Mouse (Mus musculus) forebrain, embryonic 14.5 days (tissue): ENCODE data around the gene Chn2. TPM values are rescaled to one million over a fixed set of nuclear protein-coding genes. Genes with fewer than 3 reads are reported as not detected.
"Not testable (repeated sequence)": the region's sequence is repeated elsewhere in the genome, so short reads cannot be mapped to it uniquely, and the experiment has no call there.

Experiments used
- ATAC-seq: fragments of 200-750 bp; cut with Nextera tagmentation; 2 replicates; pipeline ENCODE4 v1.8.0; 2017; ENCODE audit warnings: mild to moderate bottlenecking, moderate library complexity
- DNase-seq: peaks from one replicate; pipeline ENCODE4 v3.0.0-alpha.2; 2015; ENCODE audit warnings: low spot score
- H3K27ac ChIP-seq: fragments of 300-500 bp; sonication (generic); 2 replicates; pipeline ENCODE4 v1.5.1; 2014; ENCODE audit warnings: low read depth, mild to moderate bottlenecking, control low read depth, low read length, moderate library complexity
- H3K27me3 ChIP-seq: fragments of 300-500 bp; sonication (generic); replicated peaks from 2 replicates; pipeline ENCODE4 v1.6.1; 2014; ENCODE audit warnings: low read length, control low read depth, mixed read lengths; ENCODE audit not compliant: control insufficient read depth, insufficient read depth
- H3K36me3 ChIP-seq: fragments of 300-500 bp; sonication (generic); 2 replicates; pipeline ENCODE4 v1.6.1; 2014; ENCODE audit warnings: low read length, control low read depth; ENCODE audit not compliant: control insufficient read depth, insufficient read depth
- H3K4me1 ChIP-seq: fragments of 300-500 bp; sonication (generic); 2 replicates; pipeline ENCODE4 v1.6.1; 2014; ENCODE audit warnings: antibody characterized with exemption, low read length, control low read depth; ENCODE audit not compliant: control insufficient read depth, insufficient read depth
- H3K4me2 ChIP-seq: fragments of 300-500 bp; sonication (generic); 2 replicates; pipeline ENCODE4 v1.6.1; 2014; ENCODE audit warnings: mild to moderate bottlenecking, control low read depth, low read length
- H3K4me3 ChIP-seq: fragments of 300-500 bp; sonication (generic); 2 replicates; pipeline ENCODE4 v1.5.1; 2014; ENCODE audit warnings: low read depth, low read length, control low read depth
- H3K9ac ChIP-seq: fragments of 300-500 bp; sonication (generic); 2 replicates; pipeline ENCODE4 v1.6.1; 2014; ENCODE audit warnings: mild to moderate bottlenecking, low read length, control low read depth, moderate library complexity
- H3K9me3 ChIP-seq: fragments of 300-500 bp; sonication (generic); replicated peaks from 2 replicates; pipeline ENCODE4 v1.6.1; 2016; ENCODE audit warnings: low read length, control low read depth, mixed read lengths; ENCODE audit not compliant: control insufficient read depth
- WGBS: fragments of 180-500 bp; shearing (Covaris S2); extraction: QIAGEN DNeasy Blood & Tissue Kit; methylation state at CpG from one replicate; pipeline ENCODE4 v1.1.7; 2014; 5-methylcytosine and 5-hydroxymethylcytosine counted together
- polyA plus RNA-seq: library from polyadenylated mRNA; unstranded; fragments of >200 nt; fragmentation: Nextera tagmentation; extraction: Ambion mirVana; gene quantifications from 2 replicates; pipeline ENCODE4 v1.2.1, GENCODE M21; 2014

The Chn2 gene
- polyA plus RNA-seq, 1 experiment from 2014 or later = 45.9 TPM

GRCm38 (mm10) chr6:54165246-54165645 is 125.9 kb downstream of the Chn2 start:
- no peak overlapping the region for H3K4me2 ChIP-seq
- H3K27me3 ChIP-seq = no peaks in the 10 kb centered on the region
- no peaks in the 10 kb centered on the region for H3K36me3 ChIP-seq
- H3K4me1 ChIP-seq = 0 out of 2 replicates have a peak, but pooled peaks cover under 1% of the 10 kb centered on the region
- no peak overlapping the region for H3K9ac ChIP-seq
- no peak for DNase-seq
- H3K9me3 ChIP-seq = no peaks in the 10 kb centered on the region
- WGBS = 84% methylated on average over 7 of the region's 7 CpGs
- ATAC-seq = no peak
- no peak overlapping the region for H3K4me3 ChIP-seq
- no peak overlapping the region for H3K27ac ChIP-seq

- 95% methylated on average over 4 of the region's 4 CpGs for WGBS
- Histone ChIP-seq H3K27me3 (no peaks in the 10 kb centered on the region), H3K9me3 (no peaks in the 10 kb centered on the region), H3K4me3 (no peak overlapping the region), H3K4me2 (no peak overlapping the region), H3K27ac (no peak overlapping the region), H3K9ac (no peak overlapping the region), H3K4me1 (0 out of 2 replicates have a peak, but pooled peaks cover 3% of the 10 kb centered on the region), H3K36me3 (no peaks in the 10 kb centered on the region)
- ATAC-seq = no peak
- DNase-seq = no peak
Observed at GRCm38 (mm10) chr6:54165863-54166262, 126.5 kb downstream of the Chn2 start.

- Histone ChIP-seq H3K27ac (no peak overlapping the region), H3K36me3 (no peaks in the 10 kb centered on the region), H3K4me1 (0 out of 2 replicates have a peak, but pooled peaks cover 3% of the 10 kb centered on the region), H3K4me3 (no peak overlapping the region), H3K27me3 (no peaks in the 10 kb centered on the region), H3K9me3 (no peaks in the 10 kb centered on the region), H3K4me2 (no peak overlapping the region), H3K9ac (no peak overlapping the region)
- WGBS = 77% methylated on average over 7 of the region's 7 CpGs
- DNase-seq (no peak), ATAC-seq (no peak)
Observed at GRCm38 (mm10) chr6:54166991-54167546, 127.7 kb downstream of the Chn2 start.

GRCm38 (mm10) chr6:54170286-54170894 is 131.0 kb downstream of the Chn2 start:
- peak overlapping the region; percentile 46 for H3K27ac ChIP-seq

GRCm38 (mm10) chr6:54171385-54171784 is 132.0 kb downstream of the Chn2 start:
- H3K27me3 ChIP-seq = no peaks in the 10 kb centered on the region
- no peak overlapping the region for H3K9ac ChIP-seq
- H3K4me2 ChIP-seq = no peak overlapping the region
- DNase-seq (no peak), ATAC-seq (no peak)
- no peaks in the 10 kb centered on the region for H3K36me3 ChIP-seq
- H3K4me1 ChIP-seq = 0 out of 2 replicates have a peak, but pooled peaks cover 3% of the 10 kb centered on the region
- WGBS = 83% methylated on average over 6 of the region's 6 CpGs
- H3K9me3 ChIP-seq = no peaks in the 10 kb centered on the region
- H3K27ac ChIP-seq = no peak overlapping the region
- no peak overlapping the region for H3K4me3 ChIP-seq

More at GRCm38 (mm10) chr6:54170286-54170894, 131.0 kb downstream of the Chn2 start:
- Histone ChIP-seq H3K4me1 (0 out of 2 replicates have a peak, but pooled peaks cover 3% of the 10 kb centered on the region), H3K4me2 (no peak overlapping the region), H3K36me3 (no peaks in the 10 kb centered on the region), H3K4me3 (no peak overlapping the region), H3K9me3 (no peaks in the 10 kb centered on the region), H3K27me3 (no peaks in the 10 kb centered on the region), H3K9ac (no peak overlapping the region)
- no peak for ATAC-seq
- 31% methylated on average over 11 of the region's 11 CpGs for WGBS
- no peak for DNase-seq

GRCm38 (mm10) chr6:54175473-54176215 is 136.3 kb downstream of the Chn2 start:
- Histone ChIP-seq H3K4me2 (no peak overlapping the region), H3K36me3 (no peaks in the 10 kb centered on the region), H3K9ac (no peak overlapping the region), H3K4me1 (no peaks in the 10 kb centered on the region), H3K27me3 (no peaks in the 10 kb centered on the region), H3K9me3 (no peaks in the 10 kb centered on the region), H3K27ac (no peak overlapping the region), H3K4me3 (no peak overlapping the region)
- no peak for DNase-seq
- 78% methylated on average over 8 of the region's 8 CpGs for WGBS
- no peak for ATAC-seq

GRCm38 (mm10) chr6:54177081-54177480 is 137.7 kb downstream of the Chn2 start:
- H3K9me3 ChIP-seq, H3K4me3 ChIP-seq, H3K27me3 ChIP-seq, DNase-seq, H3K36me3 ChIP-seq, H3K4me2 ChIP-seq, ATAC-seq, H3K9ac ChIP-seq, H3K27ac ChIP-seq, H3K4me1 ChIP-seq: not testable (repeated sequence)
- WGBS = 93% methylated on average over 6 of the region's 6 CpGs

- WGBS = 94% methylated on average over 1 of the region's 1 CpGs
- H3K27me3 ChIP-seq = no peaks in the 10 kb centered on the region
- no peak overlapping the region for H3K4me2 ChIP-seq
- H3K27ac ChIP-seq = no peak overlapping the region
- ATAC-seq (no peak), DNase-seq (no peak)
- no peak overlapping the region for H3K9ac ChIP-seq
- no peaks in the 10 kb centered on the region for H3K9me3 ChIP-seq
- H3K36me3 ChIP-seq = no peaks in the 10 kb centered on the region
- no peak overlapping the region for H3K4me3 ChIP-seq
- peaks cover 6% of the 10 kb centered on the region for H3K4me1 ChIP-seq
Observed at GRCm38 (mm10) chr6:54179056-54179873, 139.9 kb downstream of the Chn2 start.
